Mouse (Mus musculus) E14TG2a.4 (cell line): Measurements from ENCODE around the gene Tmem120b.

Experiments used
- H3K27me3 ChIP-seq: 2 replicates; pipeline ENCODE4 v1.6.1; 2014; ENCODE audit warnings: low read length, control low read depth; ENCODE audit not compliant: insufficient read depth
- H3K36me3 ChIP-seq: 2 replicates; pipeline ENCODE4 v1.6.1; 2014; ENCODE audit warnings: low read length, control low read depth; ENCODE audit not compliant: insufficient read depth
- H3K4me1 ChIP-seq: replicated peaks from 2 replicates; pipeline ENCODE4 v1.6.1; 2014; ENCODE audit warnings: low read depth, low read length, control low read depth
- H3K4me3 ChIP-seq: replicated peaks from 2 replicates; pipeline ENCODE4 v1.5.1; 2014; ENCODE audit warnings: mild to moderate bottlenecking, low read length
- H3K9me3 ChIP-seq: 2 replicates; pipeline ENCODE4 v1.6.1; 2014; ENCODE audit warnings: low read length, control low read depth
- CTCF ChIP-seq: conservative IDR thresholded peaks from 2 replicates; pipeline ENCODE4 v1.5.1; 2014; ENCODE audit warnings: low read length
- NANOG ChIP-seq: IDR thresholded peaks from 2 replicates; pipeline ENCODE4 v1.6.1; 2014; ENCODE audit warnings: borderline replicate concordance, low read length, mixed read lengths
- POU5F1 ChIP-seq: IDR thresholded peaks from 2 replicates; pipeline ENCODE4 v1.6.1; 2014; ENCODE audit warnings: low read length, borderline replicate concordance

Tmem120b gene

GRCm38 (mm10) chr5:123068115-123068514 is at the start of gene Tmem120b:
TSS of gene Tmem120b (plus strand) at chr5:123068415.
- TF ChIP-seq NANOG (no peak), CTCF (no peak), POU5F1 (no peak)

GRCm38 (mm10) chr5:123019336-123020016 is 48.7 kb upstream of the Tmem120b start:
- peaks cover 86% of the 10 kb centered on the region for H3K4me1 ChIP-seq
- H3K27me3 ChIP-seq = no peaks in the 10 kb centered on the region
- peaks cover 32% of the 10 kb centered on the region for H3K36me3 ChIP-seq
- H3K9me3 ChIP-seq = 0 out of 2 replicates have a peak, but pooled peaks cover 2% of the 10 kb centered on the region
- TF ChIP-seq NANOG (no peak), CTCF (no peak), POU5F1 (no peak)
- no peak overlapping the region for H3K4me3 ChIP-seq

More at GRCm38 (mm10) chr5:123068115-123068514, at the start of gene Tmem120b:
- H3K9me3 ChIP-seq = no peaks in the 10 kb centered on the region
- H3K36me3 ChIP-seq = no peaks in the 10 kb centered on the region
- H3K27me3 ChIP-seq = peaks cover 6% of the 10 kb centered on the region; the same call in 1 of the 2 replicates
- H3K4me1 ChIP-seq = peaks cover 13% of the 10 kb centered on the region
- no peak within 1 kb of the TSS for H3K4me3 ChIP-seq

GRCm38 (mm10) chr5:123020426-123020825 is 47.8 kb upstream of the Tmem120b start:
- H3K27me3 ChIP-seq = no peaks in the 10 kb centered on the region
- H3K4me3 ChIP-seq = no peak overlapping the region
- peaks cover 92% of the 10 kb centered on the region for H3K4me1 ChIP-seq
- H3K36me3 ChIP-seq = peaks cover 37% of the 10 kb centered on the region
- H3K9me3 ChIP-seq = no peaks in the 10 kb centered on the region
- no peak for TF ChIP-seq POU5F1
- TF ChIP-seq CTCF = no peak
- no peak for TF ChIP-seq NANOG

GRCm38 (mm10) chr5:123021438-123021837 is 46.8 kb upstream of the Tmem120b start:
- Histone ChIP-seq H3K27me3 (no peaks in the 10 kb centered on the region), H3K9me3 (no peaks in the 10 kb centered on the region), H3K4me3 (no peak overlapping the region), H3K36me3 (peaks cover 37% of the 10 kb centered on the region), H3K4me1 (peaks cover 93% of the 10 kb centered on the region)
- TF ChIP-seq NANOG = no peak

- TF ChIP-seq CTCF (no peak), NANOG (no peak), POU5F1 (no peak)
- Histone ChIP-seq H3K36me3 (peaks cover 24% of the 10 kb centered on the region), H3K4me1 (peaks cover 93% of the 10 kb centered on the region), H3K27me3 (no peaks in the 10 kb centered on the region), H3K9me3 (no peaks in the 10 kb centered on the region), H3K4me3 (no peak overlapping the region)
Measured at GRCm38 (mm10) chr5:123023049-123023448, 45.2 kb upstream of the Tmem120b start.

- H3K36me3 ChIP-seq = peaks cover 14% of the 10 kb centered on the region
- H3K9me3 ChIP-seq = no peaks in the 10 kb centered on the region
- no peaks in the 10 kb centered on the region for H3K27me3 ChIP-seq
- H3K4me3 ChIP-seq = no peak overlapping the region
- peaks cover 93% of the 10 kb centered on the region for H3K4me1 ChIP-seq
- no peak for TF ChIP-seq NANOG
- no peak for TF ChIP-seq POU5F1
- TF ChIP-seq CTCF = no peak
Measured at GRCm38 (mm10) chr5:123024312-123024711, 43.9 kb upstream of the Tmem120b start.

GRCm38 (mm10) chr5:123024965-123025573 is 43.1 kb upstream of the Tmem120b start:
- Histone ChIP-seq H3K4me3 (no peak overlapping the region), H3K9me3 (no peaks in the 10 kb centered on the region), H3K27me3 (no peaks in the 10 kb centered on the region), H3K4me1 (peaks cover 93% of the 10 kb centered on the region), H3K36me3 (peaks cover 16% of the 10 kb centered on the region)
- TF ChIP-seq CTCF = no peak
- TF ChIP-seq POU5F1 = no peak
- TF ChIP-seq NANOG = no peak

GRCm38 (mm10) chr5:123026414-123026813 is 41.8 kb upstream of the Tmem120b start:
- Histone ChIP-seq H3K4me3 (peak overlapping the region; percentile 29; the same call in 1 of the 2 replicates), H3K4me1 (peaks cover 84% of the 10 kb centered on the region), H3K27me3 (no peaks in the 10 kb centered on the region), H3K36me3 (peaks cover 22% of the 10 kb centered on the region), H3K9me3 (no peaks in the 10 kb centered on the region)
- no peak for TF ChIP-seq NANOG
- no peak for TF ChIP-seq CTCF
- no peak for TF ChIP-seq POU5F1
